Mouse (Mus musculus): ENCODE measurements around the gene Tgfbr1. TPM values are rescaled to one million over a fixed set of nuclear protein-coding genes. Genes with fewer than 3 reads are reported as not detected.

Tgfbr1 gene
- total RNA-seq, 2 experiments from 2014 or later: 51.4 to 60.1 TPM

GRCm38 (mm10) chr4:47449586-47450522 lies 96.8 kb downstream of the Tgfbr1 start:
- intact Hi-C loops (cut with DNase I): no loop called here

More at GRCm38 (mm10) chr4:47449586-47450522, 96.8 kb downstream of the Tgfbr1 start:
- no peak for DNase-seq

Other genes starting within 250 kb of the Tgfbr1 start
- 10 to 100 TPM; 24.6 to 26.5 TPM for gene Col15a1, start 145.1 kb upstream of the Tgfbr1 start, total RNA-seq (2021)
- 100 to 1,000 TPM; 169 to 175 TPM for gene Alg2, start 121.1 kb downstream of the Tgfbr1 start, total RNA-seq (2021)
- gene Sec61b, start 121.4 kb downstream of the Tgfbr1 start, total RNA-seq (2021): 10 to 100 TPM; 82.0 to 97.7 TPM

All from left cerebral cortex, postnatal 4 days (tissue).